Mouse (Mus musculus) T-helper 2 cell (primary cell): ENCODE data around the gene Drg2.
"Not testable (repeated sequence)": the region's sequence is repeated elsewhere in the genome, so short reads cannot be mapped to it uniquely, and the experiment has no call there.

ENCODE experiments used
- in situ Hi-C: fragments of 300-600 bp; cut with MboI, MseI; formaldehyde crosslinking; loops from one replicate; pipeline ENCODE4 v1.15.1; 2025; ENCODE audit warnings: high pct_unique_total_duplicates

The Drg2 gene

GRCm38 (mm10) chr11:60454080-60454744 is at the start of gene Drg2:
TSS of gene Drg2 (plus strand) at chr11:60454591.
- in situ Hi-C loops, result no loop called here

GRCm38 (mm10) chr11:60406606-60407005 is 47.8 kb upstream of the Drg2 start:
- in situ Hi-C loops, result no loop called here

- in situ Hi-C loops, result loop anchor here (10.0 kb wide), 2 partner anchors 57 to 307 kb away; partner anchors contain the start of genes Drc3, Rai1 and Tom1l2
Observed at GRCm38 (mm10) chr11:60412173-60412572, 42.2 kb upstream of the Drg2 start.

GRCm38 (mm10) chr11:60412921-60413320 is 41.5 kb upstream of the Drg2 start:
- in situ Hi-C loops, result loop anchor here (10.0 kb wide), 2 partner anchors 58 to 308 kb away; partner anchors contain the start of genes Drc3, Rai1 and Tom1l2

- in situ Hi-C loops, result loop anchor here (10.0 kb wide), 2 partner anchors 62 to 312 kb away; partner anchors contain the start of genes Drc3, Rai1 and Tom1l2
Observed at GRCm38 (mm10) chr11:60416590-60416962, 37.8 kb upstream of the Drg2 start.

GRCm38 (mm10) chr11:60416963-60417716 is 37.3 kb upstream of the Drg2 start, which contains the start of gene Gid4:
TSS of gene Gid4 (plus strand) at chr11:60417145.
- in situ Hi-C loops, result loop anchor here (10.0 kb wide), 2 partner anchors 62 to 312 kb away; partner anchors contain the start of genes Drc3, Rai1 and Tom1l2

- in situ Hi-C loops, result loop anchor here (10.0 kb wide), 2 partner anchors 63 to 313 kb away; partner anchors contain the start of genes Drc3, Rai1 and Tom1l2
Observed at GRCm38 (mm10) chr11:60417717-60418472, 36.5 kb upstream of the Drg2 start, which contains the start of gene Atpaf2. TSS of gene Atpaf2 (minus strand) at chr11:60418457.

- in situ Hi-C loops, result loop anchor here (10.0 kb wide), 2 partner anchors 64 to 314 kb away; partner anchors contain the start of genes Drc3, Rai1 and Tom1l2
Observed at GRCm38 (mm10) chr11:60418473-60418803, 36.0 kb upstream of the Drg2 start.

GRCm38 (mm10) chr11:60422046-60422668 is 32.2 kb upstream of the Drg2 start:
- in situ Hi-C loops, result no loop called here

- in situ Hi-C loops, result no loop called here
Observed at GRCm38 (mm10) chr11:60423006-60423405, 31.4 kb upstream of the Drg2 start.

GRCm38 (mm10) chr11:60426417-60426816 is 28.0 kb upstream of the Drg2 start:
- in situ Hi-C loops, result no loop called here

GRCm38 (mm10) chr11:60427628-60428027 is 26.8 kb upstream of the Drg2 start:
- in situ Hi-C loops, result no loop called here

- in situ Hi-C loops, result no loop called here
Observed at GRCm38 (mm10) chr11:60433501-60433900, 20.9 kb upstream of the Drg2 start.

GRCm38 (mm10) chr11:60435133-60435532 is 19.3 kb upstream of the Drg2 start:
- in situ Hi-C loops, result no loop called here

GRCm38 (mm10) chr11:60436618-60437017 is 17.8 kb upstream of the Drg2 start:
- in situ Hi-C loops, result no loop called here

GRCm38 (mm10) chr11:60439621-60440020 is 14.8 kb upstream of the Drg2 start:
- in situ Hi-C loops, result not testable (repeated sequence)

- in situ Hi-C loops, result no loop called here
Observed at GRCm38 (mm10) chr11:60440176-60440575, 14.2 kb upstream of the Drg2 start.

GRCm38 (mm10) chr11:60442896-60443295 is 11.5 kb upstream of the Drg2 start:
- in situ Hi-C loops, result no loop called here

- in situ Hi-C loops, result no loop called here
Observed at GRCm38 (mm10) chr11:60444007-60444406, 10.4 kb upstream of the Drg2 start.

GRCm38 (mm10) chr11:60454745-60455087 is 325 bp downstream of the Drg2 start:
- in situ Hi-C loops, result no loop called here

GRCm38 (mm10) chr11:60457973-60458372 is 3.6 kb downstream of the Drg2 start:
- in situ Hi-C loops, result no loop called here
